Mouse (Mus musculus): ENCODE results near the gene Emb. TPM values are rescaled to one million over a fixed set of nuclear protein-coding genes. Genes with fewer than 3 reads are reported as not detected.
A peak's percentile ranks its signal among the peaks of the same experiment; 100 is the strongest.

The Emb gene
- polyA plus RNA-seq, 2 experiments: 11.9 to 18.4 TPM

- no peak for TF ChIP-seq POLR2A (IDR thresholded peaks at IDR 0.05; ENCODE audit: borderline replicate concordance, extremely low read depth, insufficient read depth, insufficient read length)
- peaks cover 11% of the 10 kb centered on the region for H3K4me1 ChIP-seq (ENCODE audit: control insufficient read depth, insufficient read depth, low read length)
Observed at GRCm38 (mm10) chr13:117233808-117234207, 25.5 kb downstream of the Emb start.

GRCm38 (mm10) chr13:117234486-117234885 is 26.1 kb downstream of the Emb start:
- Histone ChIP-seq H3K4me3 (replicated peaks; ENCODE audit: low read length) (no peak overlapping the region), H3K9ac (ENCODE audit: low read depth, low read length, severe bottlenecking) (no peak overlapping the region), H3K27ac (replicated peaks; ENCODE audit: low read depth, low read length) (no peak overlapping the region), H3K9me3 (ENCODE audit: control insufficient read depth, low read length) (no peaks in the 10 kb centered on the region), H3K4me2 (replicated peaks; ENCODE audit: low read depth, low read length, severe bottlenecking) (no peak overlapping the region), H3K4me1 (ENCODE audit: control insufficient read depth, insufficient read depth, low read length) (peaks cover 11% of the 10 kb centered on the region), H3K27me3 (ENCODE audit: control insufficient read depth, insufficient read depth, low read length) (no peaks in the 10 kb centered on the region), H3K36me3 (ENCODE audit: control insufficient read depth, insufficient read depth, low read length) (no peaks in the 10 kb centered on the region)
- ATAC-seq (ENCODE audit: low FRiP score, low read depth): no peak
- no peak for TF ChIP-seq POLR2A (IDR thresholded peaks at IDR 0.05; ENCODE audit: borderline replicate concordance, extremely low read depth, insufficient read depth, insufficient read length)
- no peak for DNase-seq (ENCODE audit: low spot score)
- 31% methylated on average over 7 of the region's 7 CpGs for WGBS

More at GRCm38 (mm10) chr13:117233808-117234207, 25.5 kb downstream of the Emb start:
- no peak overlapping the region for H3K27ac ChIP-seq (replicated peaks; ENCODE audit: low read depth, low read length)
- ATAC-seq (ENCODE audit: low FRiP score, low read depth) (no peak), DNase-seq (ENCODE audit: low spot score) (no peak)
- H3K4me2 ChIP-seq (replicated peaks; ENCODE audit: low read depth, low read length, severe bottlenecking): no peak overlapping the region
- H3K27me3 ChIP-seq (ENCODE audit: control insufficient read depth, insufficient read depth, low read length): no peaks in the 10 kb centered on the region
- 91% methylated on average over 8 of the region's 8 CpGs for WGBS
- no peak overlapping the region for H3K9ac ChIP-seq (ENCODE audit: low read depth, low read length, severe bottlenecking)
- no peaks in the 10 kb centered on the region for H3K36me3 ChIP-seq (ENCODE audit: control insufficient read depth, insufficient read depth, low read length)
- H3K4me3 ChIP-seq (replicated peaks; ENCODE audit: low read length): no peak overlapping the region
- H3K9me3 ChIP-seq (ENCODE audit: control insufficient read depth, low read length): no peaks in the 10 kb centered on the region

- WGBS: 40% methylated on average over 11 of the region's 11 CpGs
- Histone ChIP-seq H3K27me3 (ENCODE audit: control insufficient read depth, insufficient read depth, low read length) (no peaks in the 10 kb centered on the region), H3K4me2 (replicated peaks; ENCODE audit: low read depth, low read length, severe bottlenecking) (no peak overlapping the region), H3K36me3 (ENCODE audit: control insufficient read depth, insufficient read depth, low read length) (no peaks in the 10 kb centered on the region), H3K9ac (ENCODE audit: low read depth, low read length, severe bottlenecking) (no peak overlapping the region), H3K9me3 (ENCODE audit: control insufficient read depth, low read length) (no peaks in the 10 kb centered on the region), H3K27ac (replicated peaks; ENCODE audit: low read depth, low read length) (no peak overlapping the region), H3K4me1 (ENCODE audit: control insufficient read depth, insufficient read depth, low read length) (peaks cover 11% of the 10 kb centered on the region), H3K4me3 (replicated peaks; ENCODE audit: low read length) (no peak overlapping the region)
- DNase-seq (ENCODE audit: low spot score) (no peak), ATAC-seq (ENCODE audit: low FRiP score, low read depth) (peak; percentile 83)
- no peak for TF ChIP-seq POLR2A (IDR thresholded peaks at IDR 0.05; ENCODE audit: borderline replicate concordance, extremely low read depth, insufficient read depth, insufficient read length)
Observed at GRCm38 (mm10) chr13:117235530-117236212, 27.3 kb downstream of the Emb start.

- TF ChIP-seq POLR2A (IDR thresholded peaks at IDR 0.05; ENCODE audit: borderline replicate concordance, extremely low read depth, insufficient read depth, insufficient read length): no peak
- Histone ChIP-seq H3K36me3 (ENCODE audit: control insufficient read depth, insufficient read depth, low read length) (no peaks in the 10 kb centered on the region), H3K9me3 (ENCODE audit: control insufficient read depth, low read length) (no peaks in the 10 kb centered on the region), H3K9ac (ENCODE audit: low read depth, low read length, severe bottlenecking) (no peak overlapping the region), H3K27ac (replicated peaks; ENCODE audit: low read depth, low read length) (no peak overlapping the region), H3K4me2 (replicated peaks; ENCODE audit: low read depth, low read length, severe bottlenecking) (no peak overlapping the region), H3K27me3 (ENCODE audit: control insufficient read depth, insufficient read depth, low read length) (no peaks in the 10 kb centered on the region), H3K4me3 (replicated peaks; ENCODE audit: low read length) (no peak overlapping the region), H3K4me1 (ENCODE audit: control insufficient read depth, insufficient read depth, low read length) (peaks cover 8% of the 10 kb centered on the region)
- ATAC-seq (ENCODE audit: low FRiP score, low read depth) (no peak), DNase-seq (ENCODE audit: low spot score) (no peak)
- WGBS: 74% methylated on average over 4 of the region's 4 CpGs
Observed at GRCm38 (mm10) chr13:117237111-117237510, 28.8 kb downstream of the Emb start.

GRCm38 (mm10) chr13:117242063-117242462 is 33.7 kb downstream of the Emb start:
- no peaks in the 10 kb centered on the region for H3K36me3 ChIP-seq (ENCODE audit: control insufficient read depth, insufficient read depth, low read length)
- H3K9ac ChIP-seq (ENCODE audit: low read depth, low read length, severe bottlenecking): no peak overlapping the region
- H3K4me3 ChIP-seq (replicated peaks; ENCODE audit: low read length): no peak overlapping the region
- no peaks in the 10 kb centered on the region for H3K27me3 ChIP-seq (ENCODE audit: control insufficient read depth, insufficient read depth, low read length)
- no peak overlapping the region for H3K27ac ChIP-seq (replicated peaks; ENCODE audit: low read depth, low read length)
- DNase-seq (ENCODE audit: low spot score) (no peak), ATAC-seq (ENCODE audit: low FRiP score, low read depth) (no peak)
- H3K4me2 ChIP-seq (replicated peaks; ENCODE audit: low read depth, low read length, severe bottlenecking): no peak overlapping the region
- TF ChIP-seq POLR2A (IDR thresholded peaks at IDR 0.05; ENCODE audit: borderline replicate concordance, extremely low read depth, insufficient read depth, insufficient read length): no peak
- H3K4me1 ChIP-seq (ENCODE audit: control insufficient read depth, insufficient read depth, low read length): no peaks in the 10 kb centered on the region
- 88% methylated on average over 3 of the region's 3 CpGs for WGBS
- no peaks in the 10 kb centered on the region for H3K9me3 ChIP-seq (ENCODE audit: control insufficient read depth, low read length)
